Mouse (Mus musculus) v-Abl transformed pro-B cells (cell line): ENCODE data around the gene Gm13283.
"Not testable (repeated sequence)": the region's sequence is repeated elsewhere in the genome, so short reads cannot be mapped to it uniquely, and the experiment has no call there.

Experiments used
- in situ Hi-C, 2 experiments: fragments of 400-800 bp; cut with MboI; formaldehyde crosslinking; loops; one replicate each; pipeline ENCODE4 v1.15.1; 2025; ENCODE audit not compliant: unreplicated experiment in 2 of 2

Gene Gm13283

GRCm38 (mm10) chr4:88761776-88762175 lies 1.9 kb downstream of the Gm13283 start:
- in situ Hi-C loops: not testable (repeated sequence)

GRCm38 (mm10) chr4:88762341-88762740 lies 2.4 kb downstream of the Gm13283 start:
- in situ Hi-C loops: not testable (repeated sequence)

GRCm38 (mm10) chr4:88763384-88764018 lies 3.6 kb downstream of the Gm13283 start:
- in situ Hi-C loops: not testable (repeated sequence)

- in situ Hi-C loops: not testable (repeated sequence)
These were observed 13.6 kb downstream of the Gm13283 start, which contains the start of gene Gm13290 for GRCm38 (mm10) chr4:88773534-88773933. Gm13290 (plus strand) TSS chr4:88773834.

GRCm38 (mm10) chr4:88776622-88777021 lies 16.7 kb downstream of the Gm13283 start, which contains the start of gene Gm13289:
Gm13289 (plus strand) TSS chr4:88776922.
- in situ Hi-C loops: not testable (repeated sequence)

- in situ Hi-C loops: not testable (repeated sequence)
These were observed 19.6 kb downstream of the Gm13283 start, which contains the start of gene Gm13272 for GRCm38 (mm10) chr4:88779550-88779949. Gm13272 (plus strand) TSS chr4:88779850.

- in situ Hi-C loops: not testable (repeated sequence)
These were observed 20.4 kb downstream of the Gm13283 start for GRCm38 (mm10) chr4:88780320-88780719.

GRCm38 (mm10) chr4:88781831-88782230 lies 21.9 kb downstream of the Gm13283 start, which contains the start of gene Ifnz:
Ifnz (plus strand) TSS chr4:88782131.
- in situ Hi-C loops: not testable (repeated sequence)

GRCm38 (mm10) chr4:88782335-88782734 lies 22.4 kb downstream of the Gm13283 start:
- in situ Hi-C loops: not testable (repeated sequence)

GRCm38 (mm10) chr4:88785409-88785808 lies 25.5 kb downstream of the Gm13283 start, which contains the start of gene Gm13276:
Gm13276 (plus strand) TSS chr4:88785709.
- in situ Hi-C loops: not testable (repeated sequence)

GRCm38 (mm10) chr4:88788402-88788801 lies 28.5 kb downstream of the Gm13283 start, which contains the start of gene Gm13277:
Gm13277 (plus strand) TSS chr4:88788632.
- in situ Hi-C loops: not testable (repeated sequence)

- in situ Hi-C loops: not testable (repeated sequence)
These were observed 31.3 kb downstream of the Gm13283 start, which contains the start of gene Gm13278 for GRCm38 (mm10) chr4:88791250-88791649. Gm13278 (plus strand) TSS chr4:88791550.

GRCm38 (mm10) chr4:88793936-88794675 lies 34.2 kb downstream of the Gm13283 start, which contains the start of gene Gm13275:
Gm13275 (plus strand) TSS chr4:88794487.
- in situ Hi-C loops: not testable (repeated sequence)

- in situ Hi-C loops: not testable (repeated sequence)
These were observed 37.2 kb downstream of the Gm13283 start, which contains the start of gene Gm13279 for GRCm38 (mm10) chr4:88797097-88797496. Gm13279 (plus strand) TSS chr4:88797397.

- in situ Hi-C loops: not testable (repeated sequence)
These were observed 39.4 kb downstream of the Gm13283 start, which contains the start of gene Gm13285 for GRCm38 (mm10) chr4:88799365-88799764. Gm13285 (plus strand) TSS chr4:88799665.

- in situ Hi-C loops: loop anchor here (25.0 kb wide), 1 partner anchor 116 kb away; the partner anchor contains the start of genes Ifna16 (in 2 of the 2), Ifna2 (in 2 of the 2) and Ifnab (in 2 of the 2)
These were observed 43.0 kb downstream of the Gm13283 start, which contains the start of gene Gm13287 for GRCm38 (mm10) chr4:88802954-88803353. Gm13287 (plus strand) TSS chr4:88803254.

GRCm38 (mm10) chr4:88805231-88805630 lies 45.3 kb downstream of the Gm13283 start, which contains the start of gene Gm13288:
Gm13288 (plus strand) TSS chr4:88805531.
- in situ Hi-C loops: loop anchor here (25.0 kb wide), 1 partner anchor 118 kb away; the partner anchor contains the start of genes Ifna16 (in 2 of the 2), Ifna2 (in 2 of the 2) and Ifnab (in 2 of the 2)

- in situ Hi-C loops: loop anchor here (25.0 kb wide), 1 partner anchor 118 kb away; the partner anchor contains the start of genes Ifna16 (in 2 of the 2), Ifna2 (in 2 of the 2) and Ifnab (in 2 of the 2)
These were observed 45.8 kb downstream of the Gm13283 start for GRCm38 (mm10) chr4:88805761-88806160.
